Mouse (Mus musculus) lung, postnatal 25 days (tissue): ENCODE measurements around the gene Scn4a.
A peak's percentile ranks its signal among the peaks of the same experiment; 100 is the strongest.

Experiments used
- DNase-seq: peaks from one replicate; pipeline ENCODE4 v3.0.0; 2022; ENCODE audit warnings: low spot score

The Scn4a gene

DNA sequence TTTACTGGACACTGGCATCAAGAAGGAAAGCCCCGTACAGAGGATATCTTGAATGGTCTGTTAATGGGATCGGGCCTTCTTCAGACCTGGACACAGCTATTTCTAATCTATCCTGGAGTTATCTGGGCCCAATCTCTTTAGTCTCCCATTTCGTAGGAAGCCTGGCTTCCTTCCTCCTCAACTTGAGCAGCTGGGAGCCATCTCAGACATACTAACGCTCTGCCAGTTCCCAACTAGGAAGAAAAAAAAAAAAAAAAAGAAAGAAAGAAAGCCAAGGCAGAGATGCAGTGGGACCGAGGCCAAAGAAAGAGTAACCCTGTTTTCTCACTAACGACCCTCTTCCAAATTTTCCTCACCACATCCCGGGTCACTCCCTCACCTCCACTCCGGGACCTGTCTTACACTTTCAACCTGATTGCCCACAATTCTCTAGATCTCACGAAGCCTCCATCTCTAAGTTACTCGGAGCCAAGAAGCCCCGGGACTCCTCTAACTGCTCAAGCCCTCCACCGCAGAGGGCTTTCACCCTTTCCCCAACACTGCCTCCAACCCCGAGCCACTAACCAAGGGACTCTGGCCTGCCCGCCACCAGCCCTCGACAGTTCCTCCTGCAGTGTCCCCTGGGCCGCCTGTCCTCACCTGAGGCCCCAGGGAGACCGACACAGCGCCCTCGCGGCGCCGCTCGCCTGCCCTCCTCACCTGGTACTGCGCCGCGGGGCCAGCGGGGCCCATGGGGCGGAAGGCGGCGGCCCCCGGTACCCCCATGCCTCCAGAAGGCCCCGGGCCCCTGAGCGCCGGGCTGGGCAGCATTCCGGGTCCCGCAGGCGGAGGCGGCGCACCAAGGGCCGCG lies 81.1 kb downstream of the Scn4a start:
- DNase-seq = peak; percentile 35

DNA sequence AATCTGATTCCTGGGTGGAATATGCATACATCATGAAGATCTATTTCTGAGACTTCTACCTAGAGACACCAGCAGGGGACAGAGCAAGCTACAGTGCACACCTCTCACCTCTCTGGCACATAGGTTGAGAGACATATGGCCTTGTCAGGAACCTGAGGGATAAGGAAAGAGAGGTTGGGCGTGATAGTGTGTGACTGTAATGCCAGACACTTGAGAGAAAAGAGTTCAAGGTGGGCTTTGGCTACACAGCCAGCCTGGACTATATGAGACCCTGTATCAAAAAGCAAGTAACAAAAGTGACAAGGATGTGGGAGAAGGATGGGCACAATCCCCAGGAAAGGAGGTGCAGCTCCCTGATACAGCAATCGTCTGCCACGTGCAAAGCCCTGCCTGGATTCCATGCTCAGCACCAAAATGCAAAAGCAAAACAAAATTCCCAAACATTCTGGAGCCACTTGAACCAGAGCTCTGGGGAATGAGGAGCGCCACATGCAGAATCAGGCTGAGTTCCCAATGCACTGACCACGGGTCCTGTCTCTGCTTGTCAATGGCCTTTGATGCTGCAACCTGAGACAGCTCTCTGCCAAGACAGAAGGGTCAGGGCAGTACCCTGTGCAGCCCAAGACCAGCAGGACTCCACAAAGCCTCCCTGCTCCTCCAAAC lies 81.8 kb downstream of the Scn4a start:
- no peak for DNase-seq

DNA sequence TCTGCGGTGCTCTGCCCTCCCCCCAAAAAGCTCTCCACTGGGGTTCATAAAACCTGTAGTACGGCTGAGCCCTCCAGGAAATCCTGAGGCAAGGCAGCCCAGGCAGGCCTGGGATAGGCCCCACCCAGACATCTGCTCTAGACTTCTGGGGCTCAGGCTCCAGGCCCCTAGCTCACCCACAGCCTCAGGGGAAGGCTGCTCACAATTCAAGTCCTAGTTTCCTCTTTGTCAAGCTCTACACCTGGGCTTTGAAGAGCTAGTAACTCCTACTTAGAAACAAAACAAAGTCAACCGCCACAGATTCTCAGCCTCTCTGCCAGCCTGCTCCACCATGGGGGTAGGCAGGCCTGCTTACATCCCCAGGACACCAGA lies 84.0 kb downstream of the Scn4a start:
- DNase-seq = no peak
